Mouse (Mus musculus) thymus, adult 2 months (tissue): ENCODE measurements around the gene Ksr2.

Source experiments
- CTCF ChIP-seq: fragments of 200-500 bp; IDR thresholded peaks from 2 replicates; pipeline ENCODE4 v1.5.1; 2012; ENCODE audit warnings: mild to moderate bottlenecking, control low read depth, low read length, moderate library complexity, borderline replicate concordance; ENCODE audit not compliant: control insufficient read depth, poor library complexity, insufficient read depth; ENCODE audit errors: extremely low read depth
- POLR2A ChIP-seq: fragments of 200-500 bp; IDR thresholded peaks from 2 replicates; pipeline ENCODE4 v1.6.1; 2012; ENCODE audit warnings: mild to moderate bottlenecking, low read length, control low read depth, moderate library complexity; ENCODE audit not compliant: control insufficient read depth, poor library complexity, insufficient read depth; ENCODE audit errors: extremely low read depth

DNA sequence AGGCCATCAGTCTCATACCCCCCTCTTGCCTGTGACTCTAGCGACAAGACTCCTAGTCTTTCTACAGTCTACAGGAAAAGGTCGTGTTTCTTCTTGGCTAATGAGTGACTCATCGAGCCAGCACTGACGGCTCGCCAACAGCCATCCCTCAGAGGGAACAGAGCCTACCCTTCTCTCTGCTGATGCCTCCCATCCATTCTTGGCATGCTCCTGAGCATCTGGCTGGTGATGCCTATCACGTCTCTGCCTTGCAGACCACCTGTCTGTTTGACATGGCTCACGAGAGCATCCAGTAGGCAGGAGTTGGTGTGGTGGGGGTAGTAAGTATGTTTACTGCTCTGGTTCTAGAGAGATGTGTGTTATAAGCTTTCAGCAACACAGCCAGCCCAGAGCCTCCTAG lies 161.1 kb downstream of the Ksr2 start:
- TF ChIP-seq CTCF (no peak), POLR2A (no peak)
